Comparison of ENCODE assay signal across 9 mouse cellular contexts in genomic region chr12:16533331-16533828, GRCm38 (mm10).
DNase-seq lines count a peak whose midpoint lies in the region; ATAC-seq lines count a peak whose summit lies in the region.
"Had no signal": no experiment of that assay in that cellular context is flagged by ENCODE, and none has a peak within 500 bp of the region (broad histone marks: within the 10 kb centered on the region; RNA-seq: fewer than 3 reads in every experiment).

No protein-coding gene starts in this region.

- H3K27ac ChIP-seq in heart, embryonic 11.5 days (ENCODE audit: low read depth, low read length) = no peak overlapping the region
- H3K27ac ChIP-seq in embryonic facial prominence, embryonic 11.5 days (replicated peaks; ENCODE audit: low read depth, low read length) = no peak overlapping the region
- H3K27ac ChIP-seq in kidney, embryonic 14.5 days (ENCODE audit: low read depth, low read length) = no peak overlapping the region
- no peak overlapping the region for H3K27ac ChIP-seq in limb, embryonic 13.5 days

- no peak overlapping the region for H3K4me3 ChIP-seq in heart, embryonic 11.5 days (ENCODE audit: low read depth, low read length)
- no peak overlapping the region for H3K4me3 ChIP-seq in embryonic facial prominence, embryonic 11.5 days (ENCODE audit: low read depth, low read length)
- H3K4me3 ChIP-seq in kidney, embryonic 14.5 days (ENCODE audit: low read length) = no peak overlapping the region
- no peak overlapping the region for H3K4me3 ChIP-seq in limb, embryonic 13.5 days

- H3K36me3 ChIP-seq in heart, embryonic 11.5 days (ENCODE audit: control insufficient read depth, insufficient read depth, low read length) = no peaks in the 10 kb centered on the region; the same call in 1 of the 2 replicates
- H3K36me3 ChIP-seq in embryonic facial prominence, embryonic 11.5 days (replicated peaks; ENCODE audit: control insufficient read depth, insufficient read depth, low read depth, low read length) = no peaks in the 10 kb centered on the region; the same call in 1 of the 2 replicates
- H3K36me3 ChIP-seq in kidney, embryonic 14.5 days (ENCODE audit: control insufficient read depth, insufficient read depth, low read length) = 0 out of 2 replicates have a peak, but pooled peaks cover 4% of the 10 kb centered on the region
- H3K36me3 ChIP-seq in limb, embryonic 13.5 days = peaks cover 12% of the 10 kb centered on the region
- no peaks in the 10 kb centered on the region for H3K36me3 ChIP-seq in splenic B cell, adult 2 months (ENCODE audit: control insufficient read depth, insufficient read depth, low read length, poor library complexity, severe bottlenecking)

- H3K27me3 ChIP-seq in heart, embryonic 11.5 days (ENCODE audit: control insufficient read depth, insufficient read depth, low read length) = no peaks in the 10 kb centered on the region
- H3K27me3 ChIP-seq in embryonic facial prominence, embryonic 11.5 days (ENCODE audit: control insufficient read depth, insufficient read depth, low read length) = no peaks in the 10 kb centered on the region
- H3K27me3 ChIP-seq in kidney, embryonic 14.5 days (ENCODE audit: control insufficient read depth, insufficient read depth, low read length) = no peaks in the 10 kb centered on the region
- H3K27me3 ChIP-seq in limb, embryonic 13.5 days = peaks cover 1% of the 10 kb centered on the region; the same call in 1 of the 2 replicates
- no peaks in the 10 kb centered on the region for H3K27me3 ChIP-seq in splenic B cell, adult 2 months (ENCODE audit: control insufficient read depth, insufficient read depth, low read length, poor library complexity, severe bottlenecking)

- peaks cover 10% of the 10 kb centered on the region for H3K4me1 ChIP-seq in heart, embryonic 11.5 days (ENCODE audit: control insufficient read depth, insufficient read depth, low read length)
- H3K4me1 ChIP-seq in embryonic facial prominence, embryonic 11.5 days (ENCODE audit: control insufficient read depth, insufficient read depth, low read length) = no peaks in the 10 kb centered on the region
- H3K4me1 ChIP-seq in kidney, embryonic 14.5 days (ENCODE audit: control insufficient read depth, insufficient read depth, low read length) = no peaks in the 10 kb centered on the region
- H3K4me1 ChIP-seq in limb, embryonic 13.5 days = peaks cover 20% of the 10 kb centered on the region

- DNase-seq in heart, adult 11 months = peak; percentile 98
- peak; percentile 91 for DNase-seq in embryonic facial prominence, embryonic 11.5 days (ENCODE audit: low spot score)
- peak; percentile 88 for DNase-seq in heart, adult 8-10 months (ENCODE audit: low spot score)
- DNase-seq in natural killer cell, adult 2 months (ENCODE audit: low spot score in 2 of 2) = peak; percentile 72 to 75
- peak; percentile 78 for DNase-seq in splenic B cell, adult 2 months (ENCODE audit: low read depth, low spot score)

- no peak for ATAC-seq in heart, embryonic 11.5 days (replicated peaks; ENCODE audit: insufficient number of reproducible peaks, low FRiP score, low TSS enrichment)
- peak; percentile 54 for ATAC-seq in embryonic facial prominence, embryonic 11.5 days (replicated peaks; ENCODE audit: insufficient number of reproducible peaks, low FRiP score, low TSS enrichment, low read depth)
- peak; percentile 80; the same call in 1 of the 2 replicates for ATAC-seq in kidney, embryonic 14.5 days (ENCODE audit: low FRiP score, low TSS enrichment)
- peak; percentile 84 for ATAC-seq in limb, embryonic 13.5 days (ENCODE audit: low FRiP score, low read depth)

- H3K4me2 ChIP-seq in heart, embryonic 11.5 days = no peak overlapping the region
- H3K4me2 ChIP-seq in embryonic facial prominence, embryonic 11.5 days (ENCODE audit: low read depth, low read length) = no peak overlapping the region
- no peak overlapping the region for H3K4me2 ChIP-seq in kidney, embryonic 14.5 days (replicated peaks; ENCODE audit: low read depth, low read length)
- H3K4me2 ChIP-seq in limb, embryonic 13.5 days (replicated peaks) = peak overlapping the region; percentile 7; the same call in 1 of the 2 replicates

- WGBS in heart, embryonic 11.5 days (ENCODE audit: insufficient replicate concordance) = 24% methylated on average over 4 of the region's 4 CpGs
- 21% methylated on average over 4 of the region's 4 CpGs for WGBS in embryonic facial prominence, embryonic 11.5 days
- 26% methylated on average over 4 of the region's 4 CpGs for WGBS in kidney, embryonic 14.5 days
- 24% methylated on average over 4 of the region's 4 CpGs for WGBS in limb, embryonic 13.5 days

- no peak overlapping the region for H3K9ac ChIP-seq in heart, embryonic 11.5 days (ENCODE audit: low read depth, low read length)
- peak overlapping the region; percentile 5; the same call in 1 of the 2 replicates for H3K9ac ChIP-seq in embryonic facial prominence, embryonic 11.5 days (replicated peaks; ENCODE audit: low read length)
- no peak overlapping the region for H3K9ac ChIP-seq in kidney, embryonic 14.5 days (ENCODE audit: low read depth, low read length)
- 0 out of 2 replicates have a peak overlapping the region, but pooled peaks have one; percentile 25 for H3K9ac ChIP-seq in limb, embryonic 13.5 days

- no peaks in the 10 kb centered on the region for H3K9me3 ChIP-seq in heart, embryonic 11.5 days (replicated peaks; ENCODE audit: control insufficient read depth, low read length)
- no peaks in the 10 kb centered on the region for H3K9me3 ChIP-seq in embryonic facial prominence, embryonic 11.5 days (replicated peaks; ENCODE audit: control insufficient read depth, low read length)
- H3K9me3 ChIP-seq in kidney, embryonic 14.5 days (ENCODE audit: control insufficient read depth, low read length) = no peaks in the 10 kb centered on the region
- H3K9me3 ChIP-seq in limb, embryonic 13.5 days = no peaks in the 10 kb centered on the region
- H3K9me3 ChIP-seq: G1E had no signal

Comparison
In these comparisons a context has a peak if more than half of its experiments do, and no peak if none do; other contexts are left out.
1. H3K9ac ChIP-seq: peak in embryonic facial prominence, embryonic 11.5 days (single experiment) and limb, embryonic 13.5 days (single experiment); none in heart, embryonic 11.5 days (single experiment) and kidney, embryonic 14.5 days (single experiment).
2. Peak in every context shown above with its lines, with median percentiles within 50 percentile points of each other: DNase-seq.